Mouse (Mus musculus): Measurements from ENCODE around the gene Xpr1. TPM values are rescaled to one million over a fixed set of nuclear protein-coding genes. Genes with fewer than 3 reads are reported as not detected.
"Not testable (repeated sequence)": the region's sequence is repeated elsewhere in the genome, so short reads cannot be mapped to it uniquely, and the experiment has no call there.

The Xpr1 gene
- total RNA-seq, 2 experiments from 2014 or later = 83.8 to 84.8 TPM

- no peak for DNase-seq (ENCODE audit: low spot score in 2 of 2)
These were observed 79.9 kb downstream of the Xpr1 start for GRCm38 (mm10) chr1:155337315-155337714.

DNA sequence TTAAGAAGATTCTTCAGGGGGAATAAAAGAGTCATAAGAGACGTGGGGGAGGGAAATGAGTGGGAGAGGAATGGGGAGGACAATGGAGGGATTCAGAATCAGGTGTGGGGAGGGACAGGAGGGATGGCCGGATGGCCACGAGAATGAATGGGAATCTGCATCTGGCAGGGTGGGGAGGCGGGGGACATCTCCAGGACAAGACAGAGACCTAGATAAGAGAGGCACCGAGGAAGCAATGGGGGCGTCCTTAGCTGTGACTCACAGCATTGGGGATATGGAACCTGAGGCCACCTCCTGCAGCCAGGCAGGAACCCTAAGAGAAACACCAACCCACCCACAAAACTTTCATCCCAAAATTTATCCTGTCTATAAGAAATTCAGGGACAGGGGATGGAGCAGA, 81.3 kb downstream of the Xpr1 start:
- no peak for DNase-seq (ENCODE audit: low spot score in 2 of 2)

DNA sequence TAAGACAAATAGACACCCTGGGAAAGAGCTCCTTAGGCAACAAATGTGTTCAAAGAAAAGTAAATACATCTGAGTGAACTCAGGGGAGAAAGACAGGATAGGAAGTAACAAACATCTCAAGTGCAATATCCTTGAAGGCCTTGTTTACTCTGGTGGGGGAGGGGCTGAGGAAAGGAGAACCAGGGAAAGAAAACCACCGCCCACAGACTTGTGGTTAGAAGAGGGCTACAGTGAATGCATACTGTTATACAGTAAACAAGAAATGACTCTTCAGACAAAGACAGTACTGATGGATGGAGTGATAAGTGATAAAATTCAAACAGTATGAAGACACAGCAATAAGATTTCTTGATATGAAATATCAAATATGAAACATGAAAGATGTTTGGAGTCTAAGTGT, 95.0 kb downstream of the Xpr1 start:
- no peak for DNase-seq (ENCODE audit: low spot score in 2 of 2)

DNA sequence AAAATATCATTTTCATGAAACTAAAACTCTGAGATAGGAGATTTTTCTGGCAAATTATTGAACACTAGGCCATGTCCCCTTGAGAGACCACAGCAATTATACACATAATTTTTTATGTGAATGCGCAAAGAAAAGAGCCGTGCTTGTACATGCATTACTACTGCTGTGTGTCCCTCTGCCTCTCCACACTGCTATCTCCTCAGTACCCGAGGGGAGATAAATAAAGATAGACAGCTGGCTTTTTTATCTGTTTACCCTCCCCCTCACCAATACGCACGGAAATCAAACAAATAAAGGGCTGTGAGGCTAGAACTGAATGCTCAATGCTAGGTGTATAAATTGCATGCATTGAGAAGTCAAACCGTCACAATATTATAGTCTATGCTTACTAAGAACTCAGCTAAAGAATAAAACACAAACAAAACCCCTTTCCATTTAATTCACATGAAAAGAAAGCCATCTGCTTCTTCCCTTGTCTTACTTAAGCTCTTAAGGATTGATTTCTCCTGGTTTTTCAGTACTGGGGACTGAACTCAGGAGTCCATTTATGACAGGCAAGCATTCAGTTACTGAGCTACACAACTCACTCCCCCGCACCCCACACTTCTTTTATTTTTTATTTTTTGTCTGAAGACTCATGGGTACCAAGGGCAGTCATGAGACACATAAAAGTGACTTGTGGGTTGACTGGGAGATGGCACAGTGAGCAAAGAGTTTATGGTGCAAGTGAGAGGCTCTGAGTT, 97.0 kb downstream of the Xpr1 start:
- no peak for DNase-seq (ENCODE audit: low spot score in 2 of 2)

DNA sequence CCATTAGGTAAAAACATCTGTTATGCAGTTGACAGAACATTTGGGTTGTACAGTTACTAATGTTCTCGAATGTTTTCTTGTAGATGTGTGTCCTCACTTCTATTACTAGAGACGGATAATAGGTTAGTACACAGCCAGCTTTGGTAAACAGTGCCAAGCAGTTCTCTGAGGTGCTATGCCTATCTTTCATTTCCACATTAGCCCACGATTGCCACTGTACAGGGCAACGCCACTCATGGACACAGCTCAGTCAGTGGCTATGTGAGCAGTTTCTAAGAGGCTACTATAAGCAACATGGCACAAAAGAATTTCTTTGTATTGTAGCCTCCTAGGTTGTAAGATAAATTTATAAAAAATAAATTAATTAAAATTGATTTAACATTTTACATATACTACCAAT, 97.7 kb downstream of the Xpr1 start:
- DNase-seq (ENCODE audit: low spot score in 2 of 2) = no peak

- DNase-seq (ENCODE audit: low spot score in 2 of 2) = no peak
These were observed 105.5 kb downstream of the Xpr1 start for GRCm38 (mm10) chr1:155311672-155312071.

DNA sequence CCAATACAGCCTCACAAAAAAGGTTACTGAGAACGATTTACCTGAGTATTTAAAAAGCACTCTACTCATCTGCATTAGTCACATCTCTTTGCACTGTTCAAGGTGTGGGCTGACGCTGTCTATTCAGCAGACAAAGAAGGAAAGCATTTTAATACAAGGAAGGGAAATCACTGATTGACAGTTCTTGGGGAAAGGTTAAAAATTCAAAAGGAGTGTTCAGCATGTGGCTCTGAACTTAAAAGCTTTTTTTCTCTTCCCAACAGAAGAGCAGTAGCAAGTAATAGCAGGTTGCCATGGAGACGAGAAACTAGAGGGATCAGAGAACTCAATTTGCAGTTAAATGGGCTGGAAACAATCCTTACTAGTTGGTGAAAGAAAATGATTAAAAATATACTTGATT, 110.3 kb downstream of the Xpr1 start:
- no peak for DNase-seq (ENCODE audit: low spot score in 2 of 2)

DNA sequence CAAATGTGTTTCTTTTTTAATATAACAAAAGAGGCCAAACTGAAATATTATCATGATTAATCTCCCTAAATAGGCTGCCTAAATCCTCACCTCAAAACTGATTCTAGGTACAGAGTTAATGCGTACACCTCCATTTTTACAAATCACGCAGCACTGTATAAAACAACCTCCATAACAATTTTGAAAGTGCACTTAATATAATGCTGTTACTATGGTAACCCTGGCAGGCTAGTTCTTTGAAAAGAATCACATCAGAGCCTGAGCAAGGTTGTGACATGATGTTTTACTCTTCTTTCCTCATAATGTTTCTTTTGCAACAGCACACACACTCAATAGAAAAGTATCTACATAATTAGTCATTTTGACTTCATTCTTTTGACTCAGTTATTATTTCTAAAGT, 113.8 kb downstream of the Xpr1 start:
- DNase-seq (ENCODE audit: low spot score in 2 of 2) = no peak

DNA sequence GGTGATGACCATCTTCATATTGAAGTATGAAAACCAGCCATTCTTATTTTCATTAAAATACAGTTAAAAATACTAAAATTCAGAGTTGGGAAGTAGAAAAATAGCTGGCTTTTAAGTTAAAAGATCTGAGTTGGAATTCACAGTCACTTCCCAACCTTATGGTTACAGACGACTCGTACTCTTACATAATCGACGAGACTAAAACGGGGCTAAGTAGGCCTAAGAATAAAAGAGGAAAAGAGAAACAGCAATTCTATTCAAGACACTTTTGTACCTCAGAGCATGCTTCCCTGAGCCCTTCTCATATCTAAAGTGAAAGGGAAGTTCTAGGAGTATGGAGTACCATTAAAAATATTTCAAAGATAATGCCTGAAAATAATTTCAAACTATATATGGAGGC, 119.6 kb downstream of the Xpr1 start:
- no peak for DNase-seq (ENCODE audit: low spot score in 2 of 2)

DNA sequence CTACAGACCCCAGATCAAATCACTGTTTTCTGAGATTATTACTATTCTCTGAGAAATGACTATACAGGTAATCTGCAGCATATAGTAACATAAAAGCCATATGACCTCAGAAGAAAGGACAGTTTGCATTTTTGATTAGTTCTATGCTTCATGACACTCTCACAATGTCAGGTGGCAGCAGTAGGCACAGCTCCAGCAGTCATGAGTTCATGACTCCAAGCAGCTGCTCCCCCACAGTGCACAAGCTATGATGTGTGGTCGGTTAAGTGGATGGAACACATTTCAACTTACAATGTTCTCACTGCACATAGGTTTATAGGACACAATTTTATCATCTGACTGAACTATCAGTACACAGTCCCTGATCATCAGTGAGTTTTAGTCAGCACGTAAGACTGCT, 120.0 kb downstream of the Xpr1 start:
- DNase-seq (ENCODE audit: low spot score in 2 of 2) = no peak

DNA sequence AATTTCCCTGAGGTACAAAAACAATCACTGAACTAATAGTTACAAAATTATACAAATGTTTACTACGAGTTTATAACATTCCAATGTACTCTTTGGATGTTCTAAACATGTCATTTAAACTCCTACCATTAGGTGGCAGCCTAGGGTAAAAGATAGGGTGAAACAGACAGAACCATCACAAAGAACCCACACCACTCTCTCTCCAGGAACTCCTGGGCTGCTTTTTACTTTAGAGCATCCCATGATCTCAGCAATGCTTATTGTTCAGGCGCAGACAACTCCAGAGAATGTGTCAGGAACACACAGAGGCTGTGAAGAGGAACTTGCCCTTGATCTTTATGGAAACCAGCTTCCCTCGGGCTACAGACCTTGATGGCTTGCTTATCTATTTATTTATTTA, 123.8 kb downstream of the Xpr1 start:
- peak in 1 of 2 experiments; percentile 44 for DNase-seq (ENCODE audit: low spot score in 2 of 2)

GRCm38 (mm10) chr1:155289411-155289810, 127.8 kb downstream of the Xpr1 start:
- no peak for DNase-seq (ENCODE audit: low spot score in 2 of 2)

- DNase-seq (ENCODE audit: low spot score in 2 of 2) = no peak
These were observed 129.2 kb downstream of the Xpr1 start for GRCm38 (mm10) chr1:155288033-155288432.

DNA sequence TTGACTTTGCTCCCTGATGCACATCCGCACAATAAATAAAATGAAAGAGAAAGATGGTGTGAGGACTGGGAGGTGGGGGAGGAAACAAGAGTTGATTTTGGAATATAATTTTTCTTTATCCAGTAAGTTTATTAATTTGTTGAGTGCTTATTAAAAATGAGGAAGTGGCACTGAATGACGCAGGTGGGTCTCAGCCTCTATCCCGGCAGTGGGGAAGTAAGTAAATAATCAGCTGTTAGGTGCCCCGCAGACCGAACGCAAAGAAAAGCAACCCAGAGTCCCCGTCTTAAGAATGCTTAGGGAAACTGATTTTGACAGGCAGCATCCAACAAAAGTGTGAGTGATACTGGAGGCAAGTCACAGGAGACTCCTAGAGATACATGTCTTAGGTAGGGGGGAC, 133.4 kb downstream of the Xpr1 start:
- DNase-seq (ENCODE audit: low spot score in 2 of 2) = no peak

DNA sequence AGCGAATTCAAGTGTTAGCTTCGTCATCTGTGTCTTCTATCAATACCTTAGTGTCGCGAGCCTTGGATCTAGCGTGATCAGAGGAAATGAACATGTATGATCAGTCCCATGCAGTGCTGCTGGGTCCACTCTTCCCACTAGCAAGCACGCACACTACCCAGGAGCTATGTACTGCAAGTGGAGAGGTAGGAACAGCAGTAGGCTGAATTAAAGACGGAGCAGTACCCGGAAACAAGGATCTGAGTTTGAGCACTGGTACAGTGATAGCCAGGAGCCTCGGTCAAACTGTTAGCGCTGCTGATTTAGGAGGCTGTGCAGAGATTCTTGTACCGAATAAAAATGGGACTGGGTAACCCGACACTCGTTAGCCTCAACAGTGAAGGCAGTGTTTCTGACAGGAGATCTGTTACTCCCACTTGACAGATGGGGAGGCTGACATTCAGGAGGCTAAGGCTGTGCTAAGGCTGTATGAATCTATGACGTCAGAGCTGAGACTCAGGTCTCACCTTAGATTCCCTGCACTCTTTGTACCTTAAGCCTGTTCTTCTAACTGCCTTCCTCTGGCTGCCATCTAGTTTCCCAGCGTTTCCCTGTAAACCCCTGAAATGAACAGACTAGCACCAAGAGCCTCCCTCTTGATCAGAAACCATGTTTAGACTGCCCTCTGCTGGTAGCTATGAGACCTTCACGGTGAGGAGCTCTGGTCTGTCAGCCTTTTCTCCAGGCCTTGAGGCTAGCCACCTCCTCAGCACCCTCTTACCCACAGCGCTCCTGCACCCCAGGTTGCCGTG, 136.0 kb downstream of the Xpr1 start:
- peak; percentile 73 to 77 for DNase-seq (ENCODE audit: low spot score in 2 of 2)

DNA sequence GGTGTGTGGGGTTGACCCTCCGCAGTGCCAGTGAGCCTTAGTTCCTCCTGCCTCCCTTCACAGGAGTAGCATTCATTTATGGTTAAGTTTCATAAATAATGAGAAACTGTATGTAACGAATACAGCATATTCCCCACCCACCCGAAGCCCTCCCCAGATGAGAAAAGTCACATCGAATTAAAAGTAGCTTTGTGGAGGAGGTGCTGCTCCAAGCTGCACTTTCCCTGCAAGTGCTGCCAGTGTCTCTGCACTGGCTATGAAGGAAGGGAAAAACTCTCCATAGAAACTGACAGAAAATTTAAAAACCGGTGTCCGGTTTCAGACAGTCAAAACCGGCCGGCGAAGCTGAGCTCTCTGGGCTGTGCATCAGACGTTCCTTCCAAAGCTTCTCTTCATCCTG, 136.9 kb downstream of the Xpr1 start:
- peak in 1 of 2 experiments; percentile 34 for DNase-seq (ENCODE audit: low spot score in 2 of 2)

DNA sequence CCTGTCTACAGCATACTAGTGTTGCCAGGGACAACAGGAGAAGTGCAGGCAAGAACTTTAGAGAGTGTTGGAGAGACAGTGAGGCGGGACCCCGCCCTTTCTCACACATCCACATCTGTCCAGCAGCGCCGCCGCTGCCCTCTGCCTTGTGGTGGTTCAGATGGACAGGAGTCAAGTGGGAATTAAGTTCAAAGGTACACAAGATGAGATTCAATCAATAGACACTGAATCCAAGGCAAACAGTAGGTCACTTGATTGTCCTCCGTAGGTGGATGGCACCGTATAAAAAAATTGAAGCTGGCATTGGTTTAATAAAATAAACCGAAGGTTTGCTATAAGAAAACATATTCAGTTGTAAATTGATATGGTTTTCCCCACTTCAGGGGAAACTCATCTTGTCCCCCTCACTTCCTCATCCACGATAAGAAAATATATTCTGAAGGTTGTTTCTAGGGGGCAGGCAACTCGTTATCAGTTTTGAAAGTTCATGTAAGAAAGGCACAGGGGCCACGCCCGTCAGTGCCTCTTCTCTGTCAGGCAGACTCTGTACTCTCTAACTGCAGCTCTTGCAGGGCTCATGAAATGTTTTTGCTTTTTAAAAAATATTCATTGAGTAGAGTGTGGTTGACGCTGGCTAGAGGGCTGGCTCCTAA, 140.7 kb downstream of the Xpr1 start:
- DNase-seq (ENCODE audit: low spot score in 2 of 2) = no peak

- DNase-seq (ENCODE audit: low spot score in 2 of 2) = no peak
These were observed 141.4 kb downstream of the Xpr1 start for GRCm38 (mm10) chr1:155275793-155276192.

DNA sequence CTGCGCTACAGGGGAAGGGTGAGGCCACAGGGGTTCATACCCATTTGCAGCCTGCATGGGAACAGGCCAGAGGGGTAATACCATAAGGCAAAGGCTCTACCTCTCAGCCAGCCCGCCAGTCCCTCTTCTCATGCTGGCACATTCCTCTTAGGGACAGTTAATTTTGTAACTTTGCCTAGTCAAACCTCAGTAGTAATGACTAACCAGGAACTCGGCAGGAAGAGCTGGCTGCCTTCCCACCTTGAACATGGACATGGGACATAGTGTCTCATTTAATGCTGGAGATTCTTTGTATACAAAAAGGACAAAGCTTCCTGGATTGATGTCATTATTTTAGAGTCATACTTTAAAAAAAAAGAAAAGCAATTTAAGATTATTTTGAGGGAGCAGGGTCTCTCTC, 142.2 kb downstream of the Xpr1 start:
- peak in 1 of 2 experiments; percentile 38 for DNase-seq (ENCODE audit: low spot score in 2 of 2)

DNA sequence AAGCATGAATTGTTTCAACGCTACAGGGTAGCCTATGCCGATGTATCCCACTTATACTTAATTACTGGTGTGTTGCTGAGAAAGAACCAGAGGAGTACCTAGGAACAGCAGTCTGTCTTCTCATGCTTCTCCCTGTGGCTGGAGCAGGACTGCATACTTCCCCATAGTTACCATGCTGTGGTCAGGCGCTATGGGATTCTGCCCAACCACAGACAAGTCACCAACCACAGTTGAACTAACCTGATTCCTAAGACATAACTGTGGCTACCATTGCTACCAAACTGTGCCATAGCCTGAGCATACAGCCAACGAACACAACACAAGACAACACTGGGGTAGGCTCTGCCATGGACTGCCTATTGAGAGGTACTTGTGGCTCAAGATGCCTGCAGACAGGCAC, 144.3 kb downstream of the Xpr1 start:
- DNase-seq (ENCODE audit: low spot score in 2 of 2) = no peak

GRCm38 (mm10) chr1:155262496-155262895, 154.7 kb downstream of the Xpr1 start:
- DNase-seq (ENCODE audit: low spot score in 2 of 2) = not testable (repeated sequence)

- no peak for DNase-seq (ENCODE audit: low spot score in 2 of 2)
These were observed 162.9 kb downstream of the Xpr1 start for GRCm38 (mm10) chr1:155254309-155254708.

Measured in left cerebral cortex, adult 18-20 months (tissue).